Mouse (Mus musculus) embryonic fibroblast, embryonic 13.5 days (primary cell): ENCODE data around the gene Ski.

ENCODE experiments used
- CTCF ChIP-seq: IDR thresholded peaks from 2 replicates; pipeline ENCODE4 v1.5.1; 2011; ENCODE audit warnings: mild to moderate bottlenecking, control low read depth, low read length, moderate library complexity, borderline replicate concordance; ENCODE audit not compliant: insufficient read depth
- POLR2A ChIP-seq: IDR thresholded peaks from 2 replicates; pipeline ENCODE4 v1.6.1; 2011; ENCODE audit warnings: low read depth, mild to moderate bottlenecking, control low read depth, low read length, moderate library complexity

DNA sequence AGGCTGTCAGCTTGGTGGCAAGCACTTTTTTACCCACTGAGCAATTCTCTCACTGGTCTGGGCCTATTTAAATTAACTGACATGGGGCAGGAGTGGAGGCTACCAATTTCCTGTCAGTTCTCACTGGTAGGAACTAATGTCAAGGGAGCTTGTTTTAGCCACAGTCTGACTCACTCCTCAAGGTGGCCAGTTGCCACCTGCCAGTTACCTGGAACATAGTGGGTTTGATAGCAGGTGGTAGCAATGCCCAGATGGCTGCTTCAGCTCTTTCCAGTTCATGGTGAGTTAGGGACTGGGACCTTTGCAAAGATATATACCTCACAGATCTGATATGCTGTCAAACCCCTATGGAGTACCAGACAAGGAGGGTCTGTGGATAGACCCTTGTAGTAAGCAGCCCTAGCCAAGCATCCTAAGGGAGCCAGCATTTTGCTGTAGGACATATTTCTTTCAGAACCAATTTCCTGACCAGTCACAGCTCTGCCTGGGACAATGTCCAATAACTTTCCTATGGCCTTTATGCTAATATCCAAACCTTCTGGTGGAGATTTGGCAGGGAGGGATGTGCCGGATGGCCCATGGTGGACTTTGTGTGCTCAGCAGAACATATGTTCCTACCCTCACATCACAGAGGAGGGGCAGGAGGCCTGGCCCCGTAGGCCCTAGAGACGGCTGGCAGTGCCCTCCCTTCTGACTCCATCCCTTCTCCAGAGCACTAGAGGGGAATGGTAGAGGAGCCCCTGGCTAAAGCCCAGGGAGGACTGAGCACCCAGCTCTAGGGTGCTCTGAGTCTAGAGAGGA is 42.3 kb upstream of the Ski start:
- TF ChIP-seq POLR2A: no peak
- TF ChIP-seq CTCF: no peak
